Mouse (Mus musculus) midbrain, embryonic 16.5 days (tissue): ENCODE measurements around the gene Rffl. TPM values are rescaled to one million over a fixed set of nuclear protein-coding genes. Genes with fewer than 3 reads are reported as not detected.
"Not testable (repeated sequence)": the region's sequence is repeated elsewhere in the genome, so short reads cannot be mapped to it uniquely, and the experiment has no call there.

Experiments
- ATAC-seq: fragments of 200-750 bp; cut with Nextera tagmentation; 2 replicates; pipeline ENCODE4 v1.8.0; 2017; ENCODE audit warnings: moderate TSS enrichment
- H3K27ac ChIP-seq: fragments of 300-500 bp; sonication (generic); 2 replicates; pipeline ENCODE4 v1.5.1; 2014; ENCODE audit warnings: mild to moderate bottlenecking, low read length, mixed read lengths
- H3K27me3 ChIP-seq: fragments of 300-500 bp; sonication (generic); 2 replicates; pipeline ENCODE4 v1.6.1; 2014; ENCODE audit warnings: low read depth, low read length, mixed read lengths; ENCODE audit not compliant: control insufficient read depth, insufficient read depth
- H3K36me3 ChIP-seq: fragments of 300-500 bp; sonication (generic); 2 replicates; pipeline ENCODE4 v1.6.1; 2014; ENCODE audit warnings: mild to moderate bottlenecking, low read length, moderate library complexity, mixed read lengths; ENCODE audit not compliant: control insufficient read depth, insufficient read depth
- H3K4me1 ChIP-seq: fragments of 300-500 bp; sonication (generic); 2 replicates; pipeline ENCODE4 v1.6.1; 2014; ENCODE audit warnings: mild to moderate bottlenecking, low read length, mixed read lengths; ENCODE audit not compliant: control insufficient read depth, insufficient read depth
- H3K4me2 ChIP-seq: fragments of 300-500 bp; sonication (generic); 2 replicates; pipeline ENCODE4 v1.6.1; 2014; ENCODE audit warnings: mild to moderate bottlenecking, low read length, mixed read lengths
- H3K4me3 ChIP-seq: fragments of 300-500 bp; sonication (generic); 2 replicates; pipeline ENCODE4 v1.5.1; 2014; ENCODE audit warnings: low read depth, mild to moderate bottlenecking, low read length, moderate library complexity, mixed read lengths
- H3K9ac ChIP-seq: fragments of 300-500 bp; sonication (generic); 2 replicates; pipeline ENCODE4 v1.6.1; 2014; ENCODE audit warnings: low read depth, low read length, mixed read lengths
- H3K9me3 ChIP-seq: fragments of 300-500 bp; sonication (generic); replicated peaks from 2 replicates; pipeline ENCODE4 v1.6.1; 2014; ENCODE audit warnings: mild to moderate bottlenecking, low read length, mixed read lengths; ENCODE audit not compliant: control insufficient read depth, poor library complexity, severe bottlenecking
- WGBS: fragments of 180-500 bp; shearing (Covaris S2); extraction: QIAGEN DNeasy Blood & Tissue Kit; methylation state at CpG from one replicate; pipeline ENCODE4 v1.1.7; 2014; 5-methylcytosine and 5-hydroxymethylcytosine counted together
- polyA plus RNA-seq: library from polyadenylated mRNA; unstranded; fragments of >200 nt; fragmentation: Nextera tagmentation; extraction: Ambion mirVana; gene quantifications from 2 replicates; pipeline ENCODE4 v1.2.1, GENCODE M21; 2015

Rffl gene
- polyA plus RNA-seq, 1 experiment from 2014 or later = 3.9 TPM

DNA sequence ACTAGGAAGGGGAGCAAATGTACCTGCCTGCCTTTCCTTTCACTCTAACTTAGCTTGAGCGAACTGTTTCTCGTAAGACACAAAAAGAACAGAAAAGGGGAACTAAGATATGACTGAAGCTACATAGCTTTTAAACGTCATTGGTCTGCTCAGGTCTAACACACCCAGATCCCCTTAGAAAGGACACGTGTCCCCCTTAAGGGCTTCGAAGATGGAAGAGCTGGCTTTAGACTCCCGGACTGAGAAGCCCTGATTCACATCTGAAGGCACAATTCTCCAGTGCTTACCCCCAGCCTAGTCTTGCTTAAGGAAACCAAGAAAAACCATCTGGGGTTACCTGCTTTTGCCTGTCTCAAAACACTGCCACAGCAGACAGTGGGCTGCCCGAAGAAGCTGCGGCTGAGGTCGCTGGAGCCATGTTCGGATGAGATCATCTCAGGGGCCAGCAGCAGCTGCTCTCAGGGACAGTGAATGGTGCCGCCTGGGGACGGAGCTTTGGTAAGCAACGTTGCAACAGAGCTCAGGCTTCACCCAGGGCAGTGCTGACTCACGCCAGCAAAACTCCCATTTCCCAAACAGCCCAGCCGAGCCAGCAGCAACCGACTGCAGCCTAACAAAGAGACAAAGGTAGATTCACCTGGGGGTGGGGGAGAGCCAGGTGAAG lies 25.5 kb downstream of the Rffl start:
- H3K27ac ChIP-seq = peak overlapping the region; percentile 33; the same call in 1 of the 2 replicates
- H3K36me3 ChIP-seq = no peaks in the 10 kb centered on the region
- peak overlapping the region; percentile 21 for H3K4me3 ChIP-seq
- peaks cover 14% of the 10 kb centered on the region for H3K4me1 ChIP-seq
- peak overlapping the region; percentile 37 for H3K9ac ChIP-seq
- no peaks in the 10 kb centered on the region for H3K9me3 ChIP-seq
- peak; percentile 60; the same call in 1 of the 2 replicates for ATAC-seq
- H3K4me2 ChIP-seq = peak overlapping the region; percentile 43
- H3K27me3 ChIP-seq = no peaks in the 10 kb centered on the region
- WGBS = 23% methylated on average over 16 of the region's 16 CpGs

DNA sequence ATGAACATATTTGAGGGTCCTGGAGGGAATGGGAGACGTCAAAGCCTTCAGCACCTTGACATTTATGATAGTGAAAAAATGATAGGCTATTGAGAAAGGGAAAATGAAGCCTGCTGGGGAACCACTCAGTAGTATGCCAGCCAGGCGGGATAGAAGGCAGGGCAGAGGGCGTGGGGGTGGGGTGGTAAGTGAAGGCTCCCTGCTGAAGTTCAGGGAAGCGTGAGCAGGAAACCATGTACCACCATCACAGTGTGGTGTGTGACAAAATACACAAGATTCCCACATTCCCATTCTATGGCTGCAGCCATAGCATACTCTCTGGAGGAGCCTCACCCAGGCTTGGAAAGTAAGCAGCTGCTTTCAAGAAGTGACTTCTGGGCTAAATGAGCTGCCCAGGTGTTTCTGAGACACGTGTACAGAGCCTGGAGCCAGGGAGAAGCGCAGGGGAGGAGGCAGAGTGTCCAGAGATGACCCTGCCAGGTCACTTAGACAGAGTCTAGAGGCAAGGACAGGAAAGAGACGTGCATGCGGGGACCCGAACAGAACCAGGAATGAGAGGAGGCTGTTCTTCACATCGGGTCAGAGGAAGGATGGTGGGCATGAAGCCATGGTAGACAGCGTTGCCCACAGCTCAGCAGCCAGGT lies 26.1 kb downstream of the Rffl start:
- H3K4me2 ChIP-seq = peak overlapping the region; percentile 43
- ATAC-seq = no peak
- WGBS = 74% methylated on average over 11 of the region's 11 CpGs

DNA sequence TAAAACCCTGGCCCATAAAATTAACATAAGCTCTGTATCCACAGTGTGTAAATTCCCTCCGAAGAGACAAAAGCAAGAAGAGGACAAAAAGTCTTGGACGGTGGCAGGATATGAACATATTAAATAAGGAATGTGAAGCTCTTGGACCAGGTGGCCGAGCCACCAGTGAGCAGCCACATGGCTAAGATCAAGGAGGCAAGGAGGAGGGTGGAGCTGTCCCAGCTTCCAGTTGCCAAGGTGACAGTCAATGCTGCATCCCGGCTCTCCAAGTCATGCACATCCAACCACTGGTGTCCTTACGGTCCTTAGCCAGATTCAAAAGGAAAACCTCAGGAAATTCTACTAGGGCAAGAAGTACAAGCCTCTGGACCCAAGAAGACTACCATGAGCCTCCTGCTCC lies 32.5 kb downstream of the Rffl start:
- Histone ChIP-seq H3K4me2 (no peak overlapping the region), H3K9ac (no peak overlapping the region), H3K4me3 (no peak overlapping the region), H3K36me3 (no peaks in the 10 kb centered on the region), H3K9me3 (0 out of 2 replicates have a peak, but pooled peaks cover 2% of the 10 kb centered on the region), H3K27me3 (no peaks in the 10 kb centered on the region), H3K4me1 (peaks cover 12% of the 10 kb centered on the region; the same call in 1 of the 2 replicates), H3K27ac (no peak overlapping the region)
- 12% methylated on average over 5 of the region's 5 CpGs for WGBS
- ATAC-seq = no peak

More for the DNA sequence above, 26.1 kb downstream of the Rffl start:
- Histone ChIP-seq H3K36me3 (no peaks in the 10 kb centered on the region), H3K27ac (no peak overlapping the region), H3K9me3 (no peaks in the 10 kb centered on the region), H3K4me3 (no peak overlapping the region), H3K4me1 (peaks cover 14% of the 10 kb centered on the region), H3K9ac (no peak overlapping the region), H3K27me3 (no peaks in the 10 kb centered on the region)

DNA sequence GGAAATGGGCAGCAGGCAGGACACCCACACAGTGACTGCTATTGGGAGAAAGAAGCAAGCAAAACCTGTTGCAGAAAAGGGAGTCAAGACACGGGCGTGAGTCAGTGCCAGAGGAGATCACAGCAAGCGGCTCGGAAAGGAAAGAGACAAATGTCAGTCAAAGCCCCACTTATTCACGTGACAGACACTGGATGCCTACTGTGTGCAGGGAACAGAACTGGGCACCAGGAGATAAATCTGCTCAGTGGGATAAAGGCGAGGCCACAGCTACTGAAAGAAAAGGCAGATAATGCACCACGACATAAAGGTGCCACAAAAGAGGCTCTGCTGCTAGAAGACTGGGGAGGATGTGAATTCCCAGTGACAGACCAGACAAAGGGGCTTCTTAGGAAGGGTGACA lies 33.2 kb downstream of the Rffl start:
- Histone ChIP-seq H3K4me3 (no peak overlapping the region), H3K36me3 (no peaks in the 10 kb centered on the region), H3K27me3 (no peaks in the 10 kb centered on the region), H3K9ac (no peak overlapping the region), H3K9me3 (0 out of 2 replicates have a peak, but pooled peaks cover 2% of the 10 kb centered on the region), H3K4me1 (peaks cover 12% of the 10 kb centered on the region; the same call in 1 of the 2 replicates), H3K27ac (no peak overlapping the region), H3K4me2 (no peak overlapping the region)
- 17% methylated on average over 7 of the region's 7 CpGs for WGBS
- no peak for ATAC-seq

DNA sequence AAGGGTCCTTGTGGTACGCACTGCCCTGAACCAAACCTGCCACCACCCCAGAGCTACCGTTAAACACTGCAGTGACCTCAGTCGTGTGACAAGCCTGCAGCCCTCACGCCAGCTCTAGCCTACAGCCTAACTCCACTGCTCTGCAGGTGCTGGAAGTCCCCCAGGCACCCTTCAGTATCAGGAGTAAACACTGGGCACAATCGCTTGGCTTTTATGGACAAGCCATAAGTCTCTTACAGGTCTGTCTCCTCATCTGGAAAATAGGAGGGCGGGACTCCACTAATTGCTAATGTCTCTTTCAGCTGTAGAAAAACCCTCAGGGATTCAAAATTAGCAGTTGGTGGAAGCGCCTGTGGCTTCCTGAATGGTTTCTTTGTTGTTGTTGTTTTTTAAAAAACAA lies 33.8 kb downstream of the Rffl start:
- ATAC-seq = no peak
- Histone ChIP-seq H3K27ac (no peak overlapping the region), H3K4me2 (no peak overlapping the region), H3K9ac (no peak overlapping the region), H3K36me3 (no peaks in the 10 kb centered on the region), H3K4me1 (peaks cover 12% of the 10 kb centered on the region; the same call in 1 of the 2 replicates), H3K4me3 (no peak overlapping the region), H3K27me3 (no peaks in the 10 kb centered on the region), H3K9me3 (0 out of 2 replicates have a peak, but pooled peaks cover 2% of the 10 kb centered on the region)
- 50% methylated on average over 7 of the region's 7 CpGs for whole genome bisulfite sequencing

DNA sequence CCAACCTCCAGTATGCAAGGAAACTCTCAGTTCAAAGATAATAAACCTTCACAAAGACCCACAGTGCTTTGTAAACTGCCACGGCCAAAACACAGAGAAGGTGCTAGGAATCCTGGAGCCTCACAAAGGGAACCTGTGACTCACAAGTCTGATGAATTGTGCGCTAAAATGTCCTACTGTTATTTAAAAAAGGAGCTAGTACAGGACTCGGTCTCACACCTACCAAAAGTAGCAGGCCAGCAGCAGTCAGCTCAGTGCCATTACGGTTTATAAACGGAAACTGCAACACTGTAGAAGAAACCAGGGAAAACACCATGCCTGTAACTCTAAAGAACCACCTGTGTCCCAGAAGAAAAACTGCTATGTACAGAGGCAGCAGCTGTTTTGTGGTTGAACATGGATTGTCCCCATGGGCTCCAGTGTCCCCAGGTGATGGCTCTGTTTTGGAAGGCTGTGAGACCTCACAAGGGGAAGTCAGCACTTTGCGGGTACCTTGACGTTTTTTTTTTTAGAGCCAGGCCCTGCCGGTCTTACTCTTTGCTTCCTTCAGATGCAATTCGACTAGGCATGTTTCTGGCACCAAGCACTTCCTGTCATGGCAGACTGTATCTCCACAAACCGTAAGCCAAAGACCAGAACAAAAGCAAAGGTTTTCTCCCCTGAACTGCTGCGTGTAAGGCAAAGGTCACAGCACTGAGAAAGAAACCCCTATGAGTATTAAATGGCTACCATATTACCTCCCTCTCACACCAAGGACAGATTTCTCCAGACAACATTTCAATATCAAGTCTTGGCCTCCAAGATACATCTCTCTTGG lies 35.2 kb downstream of the Rffl start:
- 77% methylated on average over 11 of the region's 11 CpGs for WGBS
- Histone ChIP-seq H3K27ac (no peak overlapping the region), H3K4me2 (no peak overlapping the region), H3K4me1 (peaks cover 24% of the 10 kb centered on the region), H3K9ac (no peak overlapping the region), H3K4me3 (no peak overlapping the region), H3K27me3 (no peaks in the 10 kb centered on the region), H3K36me3 (no peaks in the 10 kb centered on the region), H3K9me3 (0 out of 2 replicates have a peak, but pooled peaks cover 2% of the 10 kb centered on the region)
- no peak for ATAC-seq

DNA sequence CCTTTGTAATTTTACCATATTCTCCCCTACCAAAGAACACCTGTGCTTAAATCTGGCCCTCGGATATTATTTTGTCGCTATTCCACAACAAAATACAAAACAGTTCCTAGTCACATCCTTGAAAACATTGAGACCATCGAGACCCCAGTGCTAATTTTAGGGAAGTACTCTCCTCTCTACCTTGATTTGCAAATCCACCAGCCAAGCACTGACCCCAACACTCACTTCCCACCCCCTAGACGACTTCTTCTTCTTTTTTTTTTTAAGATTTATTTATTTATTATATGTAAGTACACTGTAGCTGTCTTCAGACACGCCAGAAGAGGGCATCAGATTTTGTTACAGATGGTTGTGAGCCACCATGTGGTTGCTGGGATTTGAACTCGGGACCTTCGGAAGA lies 36.7 kb downstream of the Rffl start:
- ATAC-seq, H3K27me3 ChIP-seq, H3K9ac ChIP-seq, H3K36me3 ChIP-seq, H3K27ac ChIP-seq, H3K4me2 ChIP-seq, H3K4me3 ChIP-seq, H3K9me3 ChIP-seq: not testable (repeated sequence)
- WGBS = 89% methylated on average over 7 of the region's 7 CpGs
- peaks cover 24% of the 10 kb centered on the region for H3K4me1 ChIP-seq

DNA sequence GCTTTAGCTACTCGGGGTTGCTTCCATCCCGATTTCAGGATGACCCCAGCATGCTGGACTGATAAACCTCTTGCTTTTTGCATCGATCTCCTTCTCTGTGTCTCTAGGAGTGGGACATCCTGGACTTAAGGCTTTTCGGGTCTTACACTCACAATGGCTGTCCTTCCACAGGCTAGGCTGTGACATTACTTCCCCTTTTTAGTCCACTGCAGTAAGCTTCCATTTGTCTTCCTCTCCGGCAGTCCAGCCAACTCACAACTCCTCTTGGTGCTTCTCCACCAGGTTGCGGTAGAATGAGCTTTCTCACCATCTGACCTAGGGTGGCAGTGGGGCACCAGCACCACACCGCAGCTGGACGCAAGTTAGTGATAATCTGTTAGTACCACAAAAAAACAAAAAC lies 37.1 kb downstream of the Rffl start:
- no peak overlapping the region for H3K4me3 ChIP-seq
- no peak overlapping the region for H3K4me2 ChIP-seq
- no peak overlapping the region for H3K9ac ChIP-seq
- no peaks in the 10 kb centered on the region for H3K9me3 ChIP-seq
- no peaks in the 10 kb centered on the region for H3K27me3 ChIP-seq
- H3K36me3 ChIP-seq = no peaks in the 10 kb centered on the region
- H3K27ac ChIP-seq = no peak overlapping the region
- no peak for ATAC-seq
- peaks cover 24% of the 10 kb centered on the region for H3K4me1 ChIP-seq
- 90% methylated on average over 8 of the region's 8 CpGs for WGBS
